Mouse (Mus musculus) midbrain, embryonic 13.5 days (tissue): ENCODE measurements around the gene Eif4g3. TPM values are rescaled to one million over a fixed set of nuclear protein-coding genes. Genes with fewer than 3 reads are reported as not detected.

Experiments used
- ATAC-seq: fragments of 200-750 bp; cut with Nextera tagmentation; 2 replicates; pipeline ENCODE4 v1.8.0; 2017; ENCODE audit warnings: mild to moderate bottlenecking, moderate TSS enrichment, moderate library complexity
- H3K27ac ChIP-seq: fragments of 300-500 bp; sonication (generic); 2 replicates; pipeline ENCODE4 v1.5.1; 2015; ENCODE audit warnings: inconsistent platforms, mild to moderate bottlenecking, moderate library complexity
- H3K27me3 ChIP-seq: fragments of 300-500 bp; sonication (generic); 2 replicates; pipeline ENCODE4 v1.6.1; 2015; ENCODE audit warnings: mild to moderate bottlenecking, inconsistent platforms
- H3K36me3 ChIP-seq: fragments of 300-500 bp; sonication (generic); 2 replicates; pipeline ENCODE4 v1.6.1; 2015; ENCODE audit warnings: mild to moderate bottlenecking, inconsistent platforms
- H3K4me1 ChIP-seq: fragments of 300-500 bp; sonication (generic); replicated peaks from 2 replicates; pipeline ENCODE4 v1.6.1; 2015; ENCODE audit warnings: inconsistent platforms
- H3K4me2 ChIP-seq: fragments of 300-500 bp; sonication (generic); replicated peaks from 2 replicates; pipeline ENCODE4 v1.6.1; 2015; ENCODE audit warnings: moderate library complexity, mild to moderate bottlenecking, inconsistent platforms
- H3K4me3 ChIP-seq: fragments of 300-500 bp; sonication (generic); replicated peaks from 2 replicates; pipeline ENCODE4 v1.5.1; 2015; ENCODE audit warnings: mild to moderate bottlenecking, inconsistent platforms
- H3K9ac ChIP-seq: fragments of 300-500 bp; sonication (generic); replicated peaks from 2 replicates; pipeline ENCODE4 v1.6.1; 2015; ENCODE audit warnings: mild to moderate bottlenecking, inconsistent platforms
- H3K9me3 ChIP-seq: fragments of 300-500 bp; sonication (generic); 2 replicates; pipeline ENCODE4 v1.6.1; 2016; ENCODE audit warnings: mild to moderate bottlenecking, inconsistent platforms
- WGBS: fragments of 180-500 bp; shearing (Covaris S2); methylation state at CpG from one replicate; pipeline ENCODE4 v1.1.7; 2015; 5-methylcytosine and 5-hydroxymethylcytosine counted together
- polyA plus RNA-seq: library from polyadenylated mRNA; unstranded; fragments of >200 nt; fragmentation: Nextera tagmentation; extraction: Ambion mirVana; gene quantifications from 2 replicates; pipeline ENCODE4 v1.2.1, GENCODE M21; 2015

Eif4g3 gene
- 50.1 and 55.5 TPM in 2 replicates for polyA plus RNA-seq

- H3K4me3 ChIP-seq = peak within 1 kb of the TSS; percentile 97
- no peak; the same call in none of the 2 replicates for ATAC-seq
Measured at GRCm38 (mm10) chr4:137992890-137993289, at the start of gene Eif4g3. Eif4g3 (plus strand) TSS chr4:137993022.

GRCm38 (mm10) chr4:137943540-137943939 is 49.3 kb upstream of the Eif4g3 start:
- Histone ChIP-seq H3K9ac (no peak overlapping the region), H3K4me3 (no peak overlapping the region), H3K9me3 (no peaks in the 10 kb centered on the region), H3K4me2 (no peak overlapping the region), H3K27me3 (no peaks in the 10 kb centered on the region), H3K36me3 (peaks cover 48% of the 10 kb centered on the region), H3K4me1 (peaks cover 35% of the 10 kb centered on the region), H3K27ac (no peak overlapping the region)
- no peak for ATAC-seq
- WGBS = 92% methylated on average over 10 of the region's 10 CpGs

More at GRCm38 (mm10) chr4:137992890-137993289, at the start of gene Eif4g3:
- H3K4me1 ChIP-seq = peaks cover 37% of the 10 kb centered on the region
- no peaks in the 10 kb centered on the region for H3K9me3 ChIP-seq
- 1% methylated on average over 39 of the region's 39 CpGs for WGBS
- H3K9ac ChIP-seq = peak within 1 kb of the TSS; percentile 100
- H3K27ac ChIP-seq = peak within 1 kb of the TSS; percentile 96
- no peaks in the 10 kb centered on the region for H3K27me3 ChIP-seq
- peaks cover 12% of the 10 kb centered on the region for H3K36me3 ChIP-seq
- H3K4me2 ChIP-seq = peak within 1 kb of the TSS; percentile 90

GRCm38 (mm10) chr4:137945376-137945775 is 47.4 kb upstream of the Eif4g3 start:
- Histone ChIP-seq H3K27me3 (no peaks in the 10 kb centered on the region), H3K4me2 (no peak overlapping the region), H3K9me3 (no peaks in the 10 kb centered on the region), H3K27ac (no peak overlapping the region), H3K4me1 (peaks cover 25% of the 10 kb centered on the region), H3K36me3 (peaks cover 55% of the 10 kb centered on the region), H3K4me3 (no peak overlapping the region), H3K9ac (no peak overlapping the region)
- ATAC-seq = no peak
- 74% methylated on average over 4 of the region's 4 CpGs for WGBS

GRCm38 (mm10) chr4:137946419-137946818 is 46.4 kb upstream of the Eif4g3 start:
- peaks cover 57% of the 10 kb centered on the region for H3K36me3 ChIP-seq
- ATAC-seq = no peak
- H3K27me3 ChIP-seq = no peaks in the 10 kb centered on the region
- H3K9ac ChIP-seq = no peak overlapping the region
- no peak overlapping the region for H3K4me2 ChIP-seq
- no peak overlapping the region for H3K27ac ChIP-seq
- WGBS = 73% methylated on average over 8 of the region's 11 CpGs
- H3K4me1 ChIP-seq = peaks cover 18% of the 10 kb centered on the region
- H3K9me3 ChIP-seq = no peaks in the 10 kb centered on the region
- no peak overlapping the region for H3K4me3 ChIP-seq

- Histone ChIP-seq H3K4me3 (no peak overlapping the region), H3K36me3 (peaks cover 60% of the 10 kb centered on the region)
- WGBS = 30% methylated on average over 4 of the region's 4 CpGs
Measured at GRCm38 (mm10) chr4:137952840-137953239, 40.0 kb upstream of the Eif4g3 start.

GRCm38 (mm10) chr4:137954184-137954583 is 38.6 kb upstream of the Eif4g3 start:
- no peak for ATAC-seq
- WGBS = 83% methylated on average over 2 of the region's 2 CpGs
- Histone ChIP-seq H3K36me3 (peaks cover 57% of the 10 kb centered on the region), H3K9me3 (no peaks in the 10 kb centered on the region), H3K4me1 (no peaks in the 10 kb centered on the region), H3K4me3 (no peak overlapping the region), H3K9ac (no peak overlapping the region), H3K4me2 (no peak overlapping the region), H3K27me3 (no peaks in the 10 kb centered on the region), H3K27ac (no peak overlapping the region)

More at GRCm38 (mm10) chr4:137952840-137953239, 40.0 kb upstream of the Eif4g3 start:
- Histone ChIP-seq H3K27me3 (no peaks in the 10 kb centered on the region), H3K27ac (no peak overlapping the region), H3K9me3 (no peaks in the 10 kb centered on the region), H3K4me2 (no peak overlapping the region), H3K4me1 (no peaks in the 10 kb centered on the region), H3K9ac (no peak overlapping the region)
- no peak for ATAC-seq

GRCm38 (mm10) chr4:137954926-137955396 is 37.9 kb upstream of the Eif4g3 start:
- Histone ChIP-seq H3K27ac (no peak overlapping the region), H3K9me3 (no peaks in the 10 kb centered on the region), H3K27me3 (no peaks in the 10 kb centered on the region), H3K4me3 (no peak overlapping the region), H3K4me2 (no peak overlapping the region), H3K9ac (no peak overlapping the region), H3K36me3 (peaks cover 57% of the 10 kb centered on the region), H3K4me1 (no peaks in the 10 kb centered on the region)
- no peak for ATAC-seq
- WGBS = 91% methylated on average over 8 of the region's 8 CpGs

- WGBS = 94% methylated on average over 15 of the region's 15 CpGs
- H3K27ac ChIP-seq = no peak overlapping the region
- H3K9ac ChIP-seq = no peak overlapping the region
- no peak for ATAC-seq
- peaks cover 54% of the 10 kb centered on the region for H3K36me3 ChIP-seq
- no peak overlapping the region for H3K4me3 ChIP-seq
- H3K27me3 ChIP-seq = no peaks in the 10 kb centered on the region
- H3K4me1 ChIP-seq = no peaks in the 10 kb centered on the region
- H3K4me2 ChIP-seq = no peak overlapping the region
- no peaks in the 10 kb centered on the region for H3K9me3 ChIP-seq
Measured at GRCm38 (mm10) chr4:137956260-137956659, 36.6 kb upstream of the Eif4g3 start.

GRCm38 (mm10) chr4:137959889-137960665 is 32.7 kb upstream of the Eif4g3 start:
- Histone ChIP-seq H3K27me3 (no peaks in the 10 kb centered on the region), H3K4me2 (no peak overlapping the region), H3K4me1 (no peaks in the 10 kb centered on the region), H3K9me3 (no peaks in the 10 kb centered on the region), H3K4me3 (no peak overlapping the region), H3K27ac (no peak overlapping the region), H3K9ac (no peak overlapping the region), H3K36me3 (peaks cover 60% of the 10 kb centered on the region)
- no peak for ATAC-seq
- 87% methylated on average over 13 of the region's 13 CpGs for WGBS

- H3K4me2 ChIP-seq = no peak overlapping the region
- ATAC-seq = no peak
- H3K4me3 ChIP-seq = no peak overlapping the region
- 86% methylated on average over 11 of the region's 11 CpGs for WGBS
- no peaks in the 10 kb centered on the region for H3K4me1 ChIP-seq
- no peaks in the 10 kb centered on the region for H3K9me3 ChIP-seq
- H3K27me3 ChIP-seq = no peaks in the 10 kb centered on the region
- H3K36me3 ChIP-seq = peaks cover 60% of the 10 kb centered on the region
- no peak overlapping the region for H3K27ac ChIP-seq
- H3K9ac ChIP-seq = no peak overlapping the region
Measured at GRCm38 (mm10) chr4:137960757-137961156, 32.1 kb upstream of the Eif4g3 start.

GRCm38 (mm10) chr4:137962643-137963350 is 30.0 kb upstream of the Eif4g3 start:
- Histone ChIP-seq H3K36me3 (peaks cover 43% of the 10 kb centered on the region), H3K27ac (no peak overlapping the region)
- 89% methylated on average over 20 of the region's 20 CpGs for WGBS

GRCm38 (mm10) chr4:137963431-137963830 is 29.4 kb upstream of the Eif4g3 start:
- Histone ChIP-seq H3K4me1 (no peaks in the 10 kb centered on the region), H3K27ac (no peak overlapping the region), H3K27me3 (no peaks in the 10 kb centered on the region), H3K4me3 (no peak overlapping the region), H3K9me3 (no peaks in the 10 kb centered on the region), H3K36me3 (peaks cover 38% of the 10 kb centered on the region), H3K4me2 (no peak overlapping the region), H3K9ac (no peak overlapping the region)
- 90% methylated on average over 6 of the region's 6 CpGs for WGBS
- ATAC-seq = no peak

More at GRCm38 (mm10) chr4:137962643-137963350, 30.0 kb upstream of the Eif4g3 start:
- Histone ChIP-seq H3K9me3 (no peaks in the 10 kb centered on the region), H3K4me1 (no peaks in the 10 kb centered on the region), H3K4me2 (no peak overlapping the region), H3K9ac (no peak overlapping the region), H3K4me3 (no peak overlapping the region), H3K27me3 (no peaks in the 10 kb centered on the region)
- no peak for ATAC-seq
